Mouse (Mus musculus): ENCODE measurements around the gene Kcnj4. TPM values are rescaled to one million over a fixed set of nuclear protein-coding genes. Genes with fewer than 3 reads are reported as not detected.

Kcnj4 gene
- polyA plus RNA-seq, 1 experiment from 2014 or later = 0.18 TPM

DNA sequence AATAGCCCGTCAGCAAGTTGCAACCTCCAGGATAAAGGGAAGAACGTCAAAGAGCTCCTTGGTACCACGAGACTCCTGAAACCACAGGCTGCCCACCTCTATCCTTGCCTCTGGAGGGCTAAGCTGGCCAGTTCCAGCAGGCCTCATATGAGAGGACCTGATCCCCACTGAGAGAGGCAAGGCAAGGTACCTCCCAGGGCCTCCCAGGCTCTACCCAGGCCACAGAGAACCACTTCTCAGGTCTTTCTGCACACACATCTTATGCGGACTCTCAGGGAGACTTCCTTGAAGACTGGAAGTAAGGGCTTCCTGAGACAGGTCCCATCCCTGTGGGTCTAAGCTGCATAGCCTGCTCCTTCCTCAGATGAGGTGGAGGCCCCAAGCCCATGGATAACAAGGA lies 65.7 kb downstream of the Kcnj4 start:
- no peaks in the 10 kb centered on the region for H3K9me3 ChIP-seq (replicated peaks; ENCODE audit: control insufficient read depth, low read length)
- DNase-seq (ENCODE audit: low spot score) = no peak
- H3K4me3 ChIP-seq (ENCODE audit: low read depth, low read length) = peak overlapping the region; percentile 98; the same call in 1 of the 2 replicates
- no peaks in the 10 kb centered on the region for H3K27me3 ChIP-seq (replicated peaks; ENCODE audit: control insufficient read depth, insufficient read depth, low read length)
- H3K27ac ChIP-seq (ENCODE audit: low read depth, low read length) = no peak overlapping the region
- WGBS = 89% methylated on average over 4 of the region's 4 CpGs
- peak overlapping the region; percentile 86 for H3K4me2 ChIP-seq (ENCODE audit: low read length)
- peak overlapping the region; percentile 100 for H3K9ac ChIP-seq (ENCODE audit: low read length)
- peaks cover 45% of the 10 kb centered on the region for H3K36me3 ChIP-seq (ENCODE audit: control insufficient read depth, insufficient read depth, low read length)
- H3K4me1 ChIP-seq (ENCODE audit: control insufficient read depth, insufficient read depth, low read length) = peaks cover 23% of the 10 kb centered on the region
- no peak for ATAC-seq

DNA sequence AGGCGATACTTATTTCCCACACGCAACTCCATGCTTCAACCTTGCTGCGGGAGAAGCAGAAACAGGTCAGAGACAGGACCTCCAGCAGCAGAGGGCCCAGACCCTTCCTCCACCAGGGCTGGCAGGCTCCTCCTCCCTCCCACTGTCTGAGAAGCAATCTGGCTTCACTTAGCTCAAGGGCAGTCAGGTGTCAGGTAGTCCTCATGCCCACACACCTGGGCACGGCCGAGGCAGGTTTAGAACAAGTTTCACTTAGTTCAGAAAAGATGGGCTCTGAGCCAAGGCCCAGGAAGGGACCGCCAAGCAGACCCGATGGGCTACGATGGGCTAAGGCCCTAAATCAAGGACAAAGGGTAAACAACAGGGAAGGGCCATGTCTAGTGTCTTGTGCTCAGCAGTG lies 66.2 kb downstream of the Kcnj4 start:
- H3K9ac ChIP-seq (ENCODE audit: low read length) = peak overlapping the region; percentile 25; the same call in 1 of the 2 replicates
- H3K4me1 ChIP-seq (ENCODE audit: control insufficient read depth, insufficient read depth, low read length) = peaks cover 23% of the 10 kb centered on the region
- no peaks in the 10 kb centered on the region for H3K27me3 ChIP-seq (replicated peaks; ENCODE audit: control insufficient read depth, insufficient read depth, low read length)
- DNase-seq (ENCODE audit: low spot score) (no peak), ATAC-seq (no peak)
- no peak overlapping the region for H3K27ac ChIP-seq (ENCODE audit: low read depth, low read length)
- 77% methylated on average over 8 of the region's 8 CpGs for WGBS
- H3K36me3 ChIP-seq (ENCODE audit: control insufficient read depth, insufficient read depth, low read length) = peaks cover 51% of the 10 kb centered on the region
- no peak overlapping the region for H3K4me3 ChIP-seq (ENCODE audit: low read depth, low read length)
- H3K4me2 ChIP-seq (ENCODE audit: low read length) = peak overlapping the region; percentile 86
- no peaks in the 10 kb centered on the region for H3K9me3 ChIP-seq (replicated peaks; ENCODE audit: control insufficient read depth, low read length)

GRCm38 (mm10) chr15:79438209-79438810 lies 66.7 kb downstream of the Kcnj4 start:
- ATAC-seq (no peak), DNase-seq (ENCODE audit: low spot score) (no peak)
- 86% methylated on average over 6 of the region's 6 CpGs for WGBS
- Histone ChIP-seq H3K9ac (ENCODE audit: low read length) (peak overlapping the region; percentile 25; the same call in 1 of the 2 replicates), H3K4me1 (ENCODE audit: control insufficient read depth, insufficient read depth, low read length) (peaks cover 23% of the 10 kb centered on the region), H3K4me2 (ENCODE audit: low read length) (peak overlapping the region; percentile 86; the same call in 1 of the 2 replicates), H3K27ac (ENCODE audit: low read depth, low read length) (no peak overlapping the region), H3K27me3 (replicated peaks; ENCODE audit: control insufficient read depth, insufficient read depth, low read length) (no peaks in the 10 kb centered on the region), H3K36me3 (ENCODE audit: control insufficient read depth, insufficient read depth, low read length) (peaks cover 56% of the 10 kb centered on the region), H3K9me3 (replicated peaks; ENCODE audit: control insufficient read depth, low read length) (no peaks in the 10 kb centered on the region), H3K4me3 (ENCODE audit: low read depth, low read length) (no peak overlapping the region)

GRCm38 (mm10) chr15:79437541-79438208 lies 67.4 kb downstream of the Kcnj4 start:
- Histone ChIP-seq H3K4me1 (ENCODE audit: control insufficient read depth, insufficient read depth, low read length) (peaks cover 23% of the 10 kb centered on the region), H3K9me3 (replicated peaks; ENCODE audit: control insufficient read depth, low read length) (no peaks in the 10 kb centered on the region), H3K4me3 (ENCODE audit: low read depth, low read length) (no peak overlapping the region), H3K27me3 (replicated peaks; ENCODE audit: control insufficient read depth, insufficient read depth, low read length) (no peaks in the 10 kb centered on the region), H3K27ac (ENCODE audit: low read depth, low read length) (no peak overlapping the region), H3K4me2 (ENCODE audit: low read length) (no peak overlapping the region), H3K36me3 (ENCODE audit: control insufficient read depth, insufficient read depth, low read length) (peaks cover 62% of the 10 kb centered on the region), H3K9ac (ENCODE audit: low read length) (no peak overlapping the region)
- WGBS = 93% methylated on average over 12 of the region's 12 CpGs
- ATAC-seq = no peak
- DNase-seq (ENCODE audit: low spot score) = no peak

DNA sequence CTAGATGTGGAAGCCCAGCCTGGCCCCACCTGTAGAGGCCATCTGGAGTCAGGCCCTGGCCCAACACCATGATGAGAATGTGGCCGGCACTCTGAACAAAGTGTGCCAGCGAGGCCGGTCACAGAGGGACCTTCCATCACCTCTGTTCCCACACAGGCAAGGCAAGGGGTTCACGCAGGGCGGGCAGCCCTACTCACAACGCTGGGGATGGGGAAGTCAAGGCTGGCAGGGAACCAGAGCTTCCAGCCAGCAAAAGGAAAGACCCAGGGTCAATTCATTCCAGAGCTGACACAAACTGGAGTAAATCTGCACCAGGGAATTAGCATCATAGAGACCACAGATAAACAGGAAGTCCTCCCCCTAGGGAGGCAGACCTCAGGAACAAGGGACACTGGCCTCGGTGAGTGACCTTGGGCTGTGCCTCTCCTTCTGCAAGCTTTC lies 68.5 kb downstream of the Kcnj4 start:
- WGBS = 69% methylated on average over 7 of the region's 7 CpGs
- no peaks in the 10 kb centered on the region for H3K27me3 ChIP-seq (replicated peaks; ENCODE audit: control insufficient read depth, insufficient read depth, low read length)
- H3K9me3 ChIP-seq (replicated peaks; ENCODE audit: control insufficient read depth, low read length) = no peaks in the 10 kb centered on the region
- H3K4me2 ChIP-seq (ENCODE audit: low read length) = no peak overlapping the region
- H3K36me3 ChIP-seq (ENCODE audit: control insufficient read depth, insufficient read depth, low read length) = peaks cover 74% of the 10 kb centered on the region
- DNase-seq (ENCODE audit: low spot score) (no peak), ATAC-seq (no peak)
- no peak overlapping the region for H3K27ac ChIP-seq (ENCODE audit: low read depth, low read length)
- peaks cover 23% of the 10 kb centered on the region for H3K4me1 ChIP-seq (ENCODE audit: control insufficient read depth, insufficient read depth, low read length)
- H3K4me3 ChIP-seq (ENCODE audit: low read depth, low read length) = no peak overlapping the region
- no peak overlapping the region for H3K9ac ChIP-seq (ENCODE audit: low read length)

- peaks cover 87% of the 10 kb centered on the region for H3K36me3 ChIP-seq (ENCODE audit: control insufficient read depth, insufficient read depth, low read length)
- no peak overlapping the region for H3K4me3 ChIP-seq (ENCODE audit: low read depth, low read length)
- H3K27me3 ChIP-seq (replicated peaks; ENCODE audit: control insufficient read depth, insufficient read depth, low read length) = no peaks in the 10 kb centered on the region
- H3K9me3 ChIP-seq (replicated peaks; ENCODE audit: control insufficient read depth, low read length) = no peaks in the 10 kb centered on the region
- ATAC-seq (no peak), DNase-seq (ENCODE audit: low spot score) (peak; percentile 27)
- WGBS = 50% methylated on average over 7 of the region's 7 CpGs
- H3K4me1 ChIP-seq (ENCODE audit: control insufficient read depth, insufficient read depth, low read length) = peaks cover 18% of the 10 kb centered on the region
- H3K9ac ChIP-seq (ENCODE audit: low read length) = no peak overlapping the region
- no peak overlapping the region for H3K27ac ChIP-seq (ENCODE audit: low read depth, low read length)
- no peak overlapping the region for H3K4me2 ChIP-seq (ENCODE audit: low read length)
Observed at GRCm38 (mm10) chr15:79435191-79435671, 69.8 kb downstream of the Kcnj4 start.

Small RNAs within 50 kb of the gene (microRNA-seq; reads per million reads assigned to microRNA genes)
- gene Gm44302 = not detected

Other genes starting within 250 kb of the Kcnj4 start
- 1.4 and 2.6 TPM in 2 replicates for gene Baiap2l2, start 219.7 kb downstream of the Kcnj4 start, polyA plus RNA-seq (2014; fragmentation: Nextera tagmentation; extraction: Ambion mirVana)
- gene Pla2g6, start 176.9 kb downstream of the Kcnj4 start, polyA plus RNA-seq (2014; fragmentation: Nextera tagmentation; extraction: Ambion mirVana) = 14.0 and 18.9 TPM in 2 replicates
- 0.72 and 1.6 TPM in 2 replicates for gene Maff, start 158.6 kb downstream of the Kcnj4 start, polyA plus RNA-seq (2014; fragmentation: Nextera tagmentation; extraction: Ambion mirVana)
- 20.3 and 30.6 TPM in 2 replicates for gene Tmem184b, start 101.7 kb downstream of the Kcnj4 start, polyA plus RNA-seq (2014; fragmentation: Nextera tagmentation; extraction: Ambion mirVana)
- 114 and 158 TPM in 2 replicates for gene Csnk1e, start 49.7 kb downstream of the Kcnj4 start, polyA plus RNA-seq (2014; fragmentation: Nextera tagmentation; extraction: Ambion mirVana)
- 6.8 and 8.4 TPM in 2 replicates for gene Kdelr3, start 11.2 kb upstream of the Kcnj4 start, polyA plus RNA-seq (2014; fragmentation: Nextera tagmentation; extraction: Ambion mirVana)
- gene Ddx17, start 41.5 kb upstream of the Kcnj4 start, polyA plus RNA-seq (2014; fragmentation: Nextera tagmentation; extraction: Ambion mirVana) = 88.7 and 97.1 TPM in 2 replicates
- gene Dmc1, start 99.9 kb upstream of the Kcnj4 start, polyA plus RNA-seq (2014; fragmentation: Nextera tagmentation; extraction: Ambion mirVana) = 0.43 and 0.74 TPM in 2 replicates
- gene Fam227a, start 153.7 kb upstream of the Kcnj4 start, polyA plus RNA-seq (2014; fragmentation: Nextera tagmentation; extraction: Ambion mirVana) = 3.4 and 5.3 TPM in 2 replicates
- gene Cby1, start 154.0 kb upstream of the Kcnj4 start, polyA plus RNA-seq (2014; fragmentation: Nextera tagmentation; extraction: Ambion mirVana) = 111 and 118 TPM in 2 replicates
- 299 and 300 TPM in 2 replicates for gene Tomm22, start 165.6 kb upstream of the Kcnj4 start, polyA plus RNA-seq (2014; fragmentation: Nextera tagmentation; extraction: Ambion mirVana)
- 14.7 and 15.2 TPM in 2 replicates for gene Josd1, start 182.7 kb upstream of the Kcnj4 start, polyA plus RNA-seq (2014; fragmentation: Nextera tagmentation; extraction: Ambion mirVana)
- gene Gtpbp1, start 185.6 kb upstream of the Kcnj4 start, polyA plus RNA-seq (2014; fragmentation: Nextera tagmentation; extraction: Ambion mirVana) = 36.2 and 43.5 TPM in 2 replicates
- 4.8 and 7.6 TPM in 2 replicates for gene Sun2, start 237.3 kb upstream of the Kcnj4 start, polyA plus RNA-seq (2014; fragmentation: Nextera tagmentation; extraction: Ambion mirVana)

Measured in forebrain, embryonic 14.5 days (tissue).